8 mouse cellular contexts compared by ENCODE assay signal in the genomic region with DNA sequence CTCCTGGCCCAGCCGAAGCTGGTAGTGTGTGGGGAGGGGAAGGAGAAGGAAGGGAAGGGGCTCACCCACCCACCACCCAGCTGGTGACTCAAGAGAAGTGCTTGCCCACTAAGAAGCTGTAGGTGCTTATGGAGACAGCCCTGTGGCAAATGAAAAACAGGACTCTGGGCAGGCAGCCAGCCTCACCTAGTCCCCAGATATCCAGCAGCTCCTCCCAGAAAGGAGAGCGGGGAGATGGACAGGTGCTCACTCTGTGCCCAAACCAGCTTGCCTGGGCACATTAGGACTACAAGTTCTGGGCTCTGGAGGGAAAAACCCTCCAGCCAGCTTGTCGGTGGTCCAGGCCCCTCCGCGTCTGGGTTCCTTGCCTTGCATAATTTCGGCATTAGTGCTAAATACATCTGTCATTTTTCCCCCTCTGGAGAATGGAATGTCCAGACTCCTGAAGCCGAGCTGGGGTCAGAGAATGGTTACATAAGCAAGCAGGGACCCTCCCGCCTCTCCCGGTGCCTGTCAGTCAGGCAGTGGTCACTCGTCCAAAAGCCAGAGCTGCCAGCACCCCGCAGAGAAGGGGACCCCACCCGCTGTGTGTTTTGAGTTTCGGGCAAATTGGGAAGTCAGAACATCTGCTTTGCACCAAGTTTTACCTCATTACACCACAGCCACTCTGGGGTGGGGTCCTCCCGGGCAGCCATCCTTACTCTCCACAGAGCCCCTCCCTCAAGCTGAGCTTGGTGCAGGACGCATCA. TPM values are rescaled to one million over a fixed set of nuclear protein-coding genes. Genes with fewer than 3 reads are reported as not detected.
DNase-seq lines count a peak whose midpoint lies in the region; ATAC-seq and TF ChIP-seq lines count a peak whose summit lies in the region.

No protein-coding gene starts in this region.

- TF ChIP-seq EP300 in heart, postnatal 0 days (IDR thresholded peaks at IDR 0.05; ENCODE audit: low read depth) = no peak

- H3K9ac ChIP-seq in intestine, embryonic 15.5 days = no peak overlapping the region
- no peak overlapping the region for H3K9ac ChIP-seq in intestine, postnatal 0 days (ENCODE audit: low read depth, low read length)
- H3K9ac ChIP-seq in heart, postnatal 0 days (replicated peaks; ENCODE audit: low read depth, low read length) = no peak overlapping the region
- 0 out of 2 replicates have a peak overlapping the region, but pooled peaks have one; percentile 1 for H3K9ac ChIP-seq in lung, embryonic 16.5 days (ENCODE audit: low read length)

- ATAC-seq in intestine, embryonic 15.5 days = 0 out of 2 replicates have a peak, but pooled peaks have one; percentile 15
- no peak for ATAC-seq in intestine, postnatal 0 days
- 0 out of 2 replicates have a peak, but pooled peaks have one; percentile 12 for ATAC-seq in heart, postnatal 0 days (ENCODE audit: insufficient read depth, low read depth)
- ATAC-seq in lung, embryonic 16.5 days (ENCODE audit: low read depth) = peak; percentile 72

- H3K9me3 ChIP-seq in intestine, embryonic 15.5 days = no peaks in the 10 kb centered on the region
- no peaks in the 10 kb centered on the region for H3K9me3 ChIP-seq in intestine, postnatal 0 days (ENCODE audit: control insufficient read depth)
- H3K9me3 ChIP-seq in heart, postnatal 0 days (replicated peaks; ENCODE audit: control insufficient read depth, low read length) = no peaks in the 10 kb centered on the region
- H3K9me3 ChIP-seq in lung, embryonic 16.5 days (ENCODE audit: control insufficient read depth, low read length) = no peaks in the 10 kb centered on the region

- 22% methylated on average over 15 of the region's 15 CpGs for WGBS in intestine, embryonic 15.5 days
- 34% methylated on average over 15 of the region's 15 CpGs for WGBS in intestine, postnatal 0 days
- WGBS in heart, postnatal 0 days = 20% methylated on average over 15 of the region's 15 CpGs
- 10% methylated on average over 15 of the region's 15 CpGs for WGBS in lung, embryonic 16.5 days

- H3K4me3 ChIP-seq in intestine, embryonic 15.5 days (replicated peaks) = no peak overlapping the region
- H3K4me3 ChIP-seq in intestine, postnatal 0 days (ENCODE audit: low read depth, low read length) = no peak overlapping the region
- no peak overlapping the region for H3K4me3 ChIP-seq in heart, postnatal 0 days (ENCODE audit: low read depth, low read length)
- H3K4me3 ChIP-seq in lung, embryonic 16.5 days (ENCODE audit: low read length) = no peak overlapping the region

- DNase-seq in cerebellum, postnatal 14 days = peak; percentile 53 to 57
- DNase-seq in heart, postnatal 0 days (ENCODE audit: low spot score) = peak; percentile 36
- DNase-seq in left cerebral cortex, postnatal 4 days = no peak
- no peak for DNase-seq in adipocyte (ENCODE audit: low spot score)
- no peak for DNase-seq in left cerebral cortex, postnatal 14 days (ENCODE audit: low spot score in 2 of 2)

- no peaks in the 10 kb centered on the region for H3K27me3 ChIP-seq in intestine, embryonic 15.5 days (replicated peaks)
- no peaks in the 10 kb centered on the region for H3K27me3 ChIP-seq in intestine, postnatal 0 days (replicated peaks; ENCODE audit: control insufficient read depth, insufficient read depth, low read length)
- H3K27me3 ChIP-seq in heart, postnatal 0 days (ENCODE audit: control insufficient read depth, insufficient read depth, low read length) = no peaks in the 10 kb centered on the region
- no peaks in the 10 kb centered on the region for H3K27me3 ChIP-seq in lung, embryonic 16.5 days (ENCODE audit: control insufficient read depth, insufficient read depth, low read depth, low read length)

- no peak overlapping the region for H3K4me2 ChIP-seq in intestine, embryonic 15.5 days (replicated peaks)
- H3K4me2 ChIP-seq in intestine, postnatal 0 days (replicated peaks; ENCODE audit: low read depth) = no peak overlapping the region
- 0 out of 2 replicates have a peak overlapping the region, but pooled peaks have one; percentile 0 for H3K4me2 ChIP-seq in heart, postnatal 0 days (ENCODE audit: low read depth, low read length)
- H3K4me2 ChIP-seq in lung, embryonic 16.5 days (ENCODE audit: low read depth, low read length) = 0 out of 2 replicates have a peak overlapping the region, but pooled peaks have one; percentile 4

- no peak for TF ChIP-seq CTCF in intestine, postnatal 0 days (IDR thresholded peaks at IDR 0.05; ENCODE audit: low read depth)
- TF ChIP-seq CTCF in heart, postnatal 0 days (IDR thresholded peaks at IDR 0.05; ENCODE audit: low read depth) = no peak

- no peak overlapping the region for H3K27ac ChIP-seq in intestine, embryonic 15.5 days
- H3K27ac ChIP-seq in intestine, postnatal 0 days (ENCODE audit: low read depth, low read length) = no peak overlapping the region
- H3K27ac ChIP-seq in heart, postnatal 0 days (ENCODE audit: low read depth) = peak overlapping the region; percentile 36; the same call in 1 of the 2 replicates
- H3K27ac ChIP-seq in lung, embryonic 16.5 days (ENCODE audit: low read length) = peak overlapping the region; percentile 37; the same call in 1 of the 2 replicates

- H3K36me3 ChIP-seq in intestine, embryonic 15.5 days = 0 out of 2 replicates have a peak, but pooled peaks cover 4% of the 10 kb centered on the region
- peaks cover 17% of the 10 kb centered on the region for H3K36me3 ChIP-seq in intestine, postnatal 0 days (ENCODE audit: control insufficient read depth, insufficient read depth)
- H3K36me3 ChIP-seq in heart, postnatal 0 days (replicated peaks; ENCODE audit: control insufficient read depth, insufficient read depth, low read length) = peaks cover 16% of the 10 kb centered on the region
- peaks cover 8% of the 10 kb centered on the region for H3K36me3 ChIP-seq in lung, embryonic 16.5 days (ENCODE audit: control insufficient read depth, insufficient read depth, low read length)

- intact Hi-C loops in left cerebral cortex, postnatal 4 days (cut with DNase I) = no loop called here
- intact Hi-C loops in left cerebral cortex, postnatal 14 days (cut with DNase I) = no loop called here

- peaks cover 18% of the 10 kb centered on the region for H3K4me1 ChIP-seq in intestine, embryonic 15.5 days (replicated peaks)
- no peaks in the 10 kb centered on the region for H3K4me1 ChIP-seq in intestine, postnatal 0 days (replicated peaks; ENCODE audit: control insufficient read depth, insufficient read depth, low read length)
- peaks cover 14% of the 10 kb centered on the region; the same call in 1 of the 2 replicates for H3K4me1 ChIP-seq in heart, postnatal 0 days (ENCODE audit: control insufficient read depth, insufficient read depth)
- peaks cover 20% of the 10 kb centered on the region for H3K4me1 ChIP-seq in lung, embryonic 16.5 days (replicated peaks; ENCODE audit: control insufficient read depth, insufficient read depth, low read length)

RNA-seq across cellular contexts. Expression of a gene that starts 12.2 kb away (rescaled TPM):
- 0.72 and 0.98 TPM in 2 replicates for polyA plus RNA-seq in intestine, embryonic 15.5 days (2015; fragmentation: Nextera tagmentation; extraction: Ambion mirVana)
- 0.73 and 0.76 TPM in 2 replicates for polyA plus RNA-seq in intestine, postnatal 0 days (2015; fragmentation: Nextera tagmentation; extraction: Ambion mirVana)
- 3.6 and 12.4 TPM in 2 replicates for total RNA-seq in heart, postnatal 0 days (2014; rRNA removed; ENCODE audit: low replicate concordance)
- polyA plus RNA-seq in heart, postnatal 0 days (2015; fragmentation: Nextera tagmentation; extraction: Ambion mirVana) = 4.5 and 4.8 TPM in 2 replicates
- 2.3 and 3.5 TPM in 2 replicates for polyA plus RNA-seq in lung, embryonic 16.5 days (2015; fragmentation: Nextera tagmentation; extraction: Ambion mirVana)
- 1 to 10 TPM; 1.4 to 2.0 TPM for total RNA-seq in left cerebral cortex, postnatal 4 days (2021)
- total RNA-seq in left cerebral cortex, postnatal 14 days (2021) = 1 to 10 TPM; 1.3 to 1.9 TPM

RNA-seq across cellular contexts. Expression of a gene that starts 36.6 kb away (rescaled TPM):
- 78.3 and 83.5 TPM in 2 replicates for polyA plus RNA-seq in intestine, embryonic 15.5 days (2015; fragmentation: Nextera tagmentation; extraction: Ambion mirVana)
- 111 and 116 TPM in 2 replicates for polyA plus RNA-seq in intestine, postnatal 0 days (2015; fragmentation: Nextera tagmentation; extraction: Ambion mirVana)
- total RNA-seq in heart, postnatal 0 days (2014; rRNA removed; ENCODE audit: low replicate concordance) = 208 and 234 TPM in 2 replicates
- polyA plus RNA-seq in heart, postnatal 0 days (2015; fragmentation: Nextera tagmentation; extraction: Ambion mirVana) = 140 and 155 TPM in 2 replicates
- polyA plus RNA-seq in lung, embryonic 16.5 days (2015; fragmentation: Nextera tagmentation; extraction: Ambion mirVana) = 82.2 and 87.7 TPM in 2 replicates
- 100 to 1,000 TPM; 102 to 107 TPM for total RNA-seq in left cerebral cortex, postnatal 4 days (2021)
- total RNA-seq in left cerebral cortex, postnatal 14 days (2021) = 100 to 1,000 TPM in 1 of 2 experiments, 10 to 100 TPM in 1; 87.5 to 103 TPM

RNA-seq across cellular contexts. Expression of a gene that starts 41.2 kb away (rescaled TPM):
- polyA plus RNA-seq in intestine, embryonic 15.5 days (2015; fragmentation: Nextera tagmentation; extraction: Ambion mirVana) = 154 and 157 TPM in 2 replicates
- 53.7 and 59.1 TPM in 2 replicates for polyA plus RNA-seq in intestine, postnatal 0 days (2015; fragmentation: Nextera tagmentation; extraction: Ambion mirVana)
- 46.3 and 64.4 TPM in 2 replicates for total RNA-seq in heart, postnatal 0 days (2014; rRNA removed; ENCODE audit: low replicate concordance)
- 75.5 and 78.5 TPM in 2 replicates for polyA plus RNA-seq in heart, postnatal 0 days (2015; fragmentation: Nextera tagmentation; extraction: Ambion mirVana)
- polyA plus RNA-seq in lung, embryonic 16.5 days (2015; fragmentation: Nextera tagmentation; extraction: Ambion mirVana) = 144 and 145 TPM in 2 replicates
- total RNA-seq in left cerebral cortex, postnatal 4 days (2021) = 10 to 100 TPM; 35.1 to 40.5 TPM
- total RNA-seq in left cerebral cortex, postnatal 14 days (2021) = 10 to 100 TPM; 17.8 to 17.9 TPM

RNA-seq across cellular contexts. Expression of a gene that starts 42.5 kb away (rescaled TPM):
- 235 and 275 TPM in 2 replicates for polyA plus RNA-seq in intestine, embryonic 15.5 days (2015; fragmentation: Nextera tagmentation; extraction: Ambion mirVana)
- 139 and 143 TPM in 2 replicates for polyA plus RNA-seq in intestine, postnatal 0 days (2015; fragmentation: Nextera tagmentation; extraction: Ambion mirVana)
- 357 and 380 TPM in 2 replicates for total RNA-seq in heart, postnatal 0 days (2014; rRNA removed; ENCODE audit: low replicate concordance)
- 208 and 209 TPM in 2 replicates for polyA plus RNA-seq in heart, postnatal 0 days (2015; fragmentation: Nextera tagmentation; extraction: Ambion mirVana)
- polyA plus RNA-seq in lung, embryonic 16.5 days (2015; fragmentation: Nextera tagmentation; extraction: Ambion mirVana) = 208 and 265 TPM in 2 replicates
- 100 to 1,000 TPM; 489 to 514 TPM for total RNA-seq in left cerebral cortex, postnatal 4 days (2021)
- total RNA-seq in left cerebral cortex, postnatal 14 days (2021) = 100 to 1,000 TPM; 486 to 490 TPM

RNA-seq across cellular contexts. Expression of a gene that starts 55.5 kb away (rescaled TPM):
- polyA plus RNA-seq in intestine, embryonic 15.5 days (2015; fragmentation: Nextera tagmentation; extraction: Ambion mirVana) = 10.5 and 12.3 TPM in 2 replicates
- polyA plus RNA-seq in intestine, postnatal 0 days (2015; fragmentation: Nextera tagmentation; extraction: Ambion mirVana) = 4.9 and 6.0 TPM in 2 replicates
- total RNA-seq in heart, postnatal 0 days (2014; rRNA removed; ENCODE audit: low replicate concordance) = 1.4 and 6.3 TPM in 2 replicates
- 1.6 and 2.3 TPM in 2 replicates for polyA plus RNA-seq in heart, postnatal 0 days (2015; fragmentation: Nextera tagmentation; extraction: Ambion mirVana)
- polyA plus RNA-seq in lung, embryonic 16.5 days (2015; fragmentation: Nextera tagmentation; extraction: Ambion mirVana) = 21.7 and 24.0 TPM in 2 replicates
- total RNA-seq in left cerebral cortex, postnatal 4 days (2021) = 1 to 10 TPM; 4.5 to 6.4 TPM
- total RNA-seq in left cerebral cortex, postnatal 14 days (2021) = 1 to 10 TPM; 4.8 to 9.0 TPM

Comparison
In these comparisons a context has a peak if more than half of its experiments do, and no peak if none do; other contexts are left out.
1. H3K27ac ChIP-seq: peak in heart, postnatal 0 days (single experiment) and lung, embryonic 16.5 days (single experiment); none in intestine, embryonic 15.5 days (single experiment) and intestine, postnatal 0 days (single experiment).
2. H3K4me2 ChIP-seq: peak in heart, postnatal 0 days (single experiment) and lung, embryonic 16.5 days (single experiment); none in intestine, embryonic 15.5 days (single experiment) and intestine, postnatal 0 days (single experiment).
3. DNase-seq: peak in cerebellum, postnatal 14 days (2 of 2) and heart, postnatal 0 days (single experiment); none in left cerebral cortex, postnatal 4 days (single experiment), adipocyte (single experiment) and left cerebral cortex, postnatal 14 days (0 of 2).